Mouse (Mus musculus): Measurements from ENCODE around the gene Mmab.

Gene Mmab

GRCm38 (mm10) chr5:114443566-114444367 lies at the start of gene Mmab, which contains the start of gene Mvk:
Gene Mmab, minus strand, starts transcription at chr5:114444060.
Gene Mvk, plus strand, starts transcription at chr5:114444269.
- peak; percentile 93 for DNase-seq (ENCODE audit: low spot score)

GRCm38 (mm10) chr5:114490241-114490640 lies 46.4 kb upstream of the Mmab start:
- no peak for DNase-seq (ENCODE audit: low spot score)

GRCm38 (mm10) chr5:114489570-114489969 lies 45.7 kb upstream of the Mmab start:
- no peak for DNase-seq (ENCODE audit: low spot score)

- DNase-seq (ENCODE audit: low spot score): peak; percentile 36
Observed at GRCm38 (mm10) chr5:114485685-114486084, 41.8 kb upstream of the Mmab start.

GRCm38 (mm10) chr5:114482587-114483011 lies 38.7 kb upstream of the Mmab start:
- no peak for DNase-seq (ENCODE audit: low spot score)

GRCm38 (mm10) chr5:114478267-114478666 lies 34.4 kb upstream of the Mmab start:
- DNase-seq (ENCODE audit: low spot score): no peak

- DNase-seq (ENCODE audit: low spot score): no peak
Observed at GRCm38 (mm10) chr5:114474741-114475491, 31.1 kb upstream of the Mmab start.

GRCm38 (mm10) chr5:114470359-114470758 lies 26.5 kb upstream of the Mmab start:
- no peak for DNase-seq (ENCODE audit: low spot score)

GRCm38 (mm10) chr5:114468007-114468406 lies 24.1 kb upstream of the Mmab start:
- no peak for DNase-seq (ENCODE audit: low spot score)

GRCm38 (mm10) chr5:114467430-114467829 lies 23.6 kb upstream of the Mmab start:
- peak; percentile 81 for DNase-seq (ENCODE audit: low spot score)

- peak; percentile 48 for DNase-seq (ENCODE audit: low spot score)
Observed at GRCm38 (mm10) chr5:114467019-114467418, 23.2 kb upstream of the Mmab start.

- DNase-seq (ENCODE audit: low spot score): no peak
Observed at GRCm38 (mm10) chr5:114465641-114466040, 21.8 kb upstream of the Mmab start.

- DNase-seq (ENCODE audit: low spot score): no peak
Observed at GRCm38 (mm10) chr5:114464561-114464960, 20.7 kb upstream of the Mmab start.

GRCm38 (mm10) chr5:114462067-114463040 lies 18.5 kb upstream of the Mmab start:
- DNase-seq (ENCODE audit: low spot score): no peak

- DNase-seq (ENCODE audit: low spot score): peak; percentile 68
Observed at GRCm38 (mm10) chr5:114461238-114461637, 17.4 kb upstream of the Mmab start.

GRCm38 (mm10) chr5:114456995-114457605 lies 13.2 kb upstream of the Mmab start:
- no peak for DNase-seq (ENCODE audit: low spot score)

- DNase-seq (ENCODE audit: low spot score): peak; percentile 32
Observed at GRCm38 (mm10) chr5:114456287-114456686, 12.4 kb upstream of the Mmab start.

- DNase-seq (ENCODE audit: low spot score): no peak
Observed at GRCm38 (mm10) chr5:114449011-114449410, 5.2 kb upstream of the Mmab start.

- DNase-seq (ENCODE audit: low spot score): no peak
Observed at GRCm38 (mm10) chr5:114444368-114444692, 470 bp upstream of the Mmab start.

- DNase-seq (ENCODE audit: low spot score): no peak
Observed at GRCm38 (mm10) chr5:114435588-114435987, 8.3 kb downstream of the Mmab start.

GRCm38 (mm10) chr5:114434359-114434758 lies 9.5 kb downstream of the Mmab start:
- DNase-seq (ENCODE audit: low spot score): no peak

- no peak for DNase-seq (ENCODE audit: low spot score)
Observed at GRCm38 (mm10) chr5:114429781-114430180, 14.1 kb downstream of the Mmab start.

Measured in MN1 (cell line).